Mouse (Mus musculus) lung, postnatal 25 days (tissue): ENCODE data around the gene Lrrc34.
A peak's percentile ranks its signal among the peaks of the same experiment; 100 is the strongest.

Source experiments
- DNase-seq: peaks from one replicate; pipeline ENCODE4 v3.0.0; 2022; ENCODE audit warnings: low spot score

The Lrrc34 gene

DNA sequence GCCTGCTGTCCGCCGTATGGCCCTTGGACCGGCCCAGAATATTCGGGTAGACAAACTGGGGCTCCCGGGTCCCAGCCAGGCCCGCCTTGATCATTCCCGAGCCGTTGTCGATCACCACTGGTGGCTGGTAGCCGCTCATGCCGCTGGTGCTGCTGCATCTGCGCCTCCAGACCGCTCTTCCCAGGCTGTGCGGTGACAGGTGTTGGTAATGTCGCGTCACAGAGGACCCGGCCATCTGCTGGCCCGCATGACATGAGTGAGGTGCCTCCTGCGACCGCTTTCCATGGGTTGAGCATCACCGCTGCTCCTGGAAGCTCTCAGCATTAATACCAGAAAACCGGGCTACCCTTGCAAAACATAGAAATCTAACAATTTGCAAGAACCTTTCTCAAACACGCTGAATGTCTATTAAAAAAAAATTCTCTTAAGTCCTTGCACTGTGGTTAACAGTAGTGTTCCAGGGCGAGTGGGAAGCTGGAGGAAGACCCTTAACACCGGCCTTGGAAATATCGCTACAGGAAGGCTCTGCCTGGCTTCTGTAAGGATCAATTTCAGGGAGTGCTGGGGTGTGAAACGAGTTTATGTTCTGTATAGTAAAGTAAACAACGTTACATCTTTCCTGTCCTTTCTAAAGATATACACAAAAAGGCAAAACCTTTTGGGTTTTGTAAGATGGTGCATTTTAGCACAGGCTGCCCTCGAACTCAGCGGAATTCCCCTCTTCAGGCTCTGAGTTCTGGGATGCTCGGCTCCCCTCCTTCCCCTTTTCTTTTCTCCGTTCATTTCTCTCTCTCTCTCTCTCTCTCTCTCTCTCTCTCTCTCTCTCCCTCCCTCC, 47.7 kb downstream of the Lrrc34 start, which contains the start of gene Actrt3:
Gene Actrt3, minus strand, starts transcription at position 229 of the 835 bp plus-strand sequence.
- no peak for DNase-seq

DNA sequence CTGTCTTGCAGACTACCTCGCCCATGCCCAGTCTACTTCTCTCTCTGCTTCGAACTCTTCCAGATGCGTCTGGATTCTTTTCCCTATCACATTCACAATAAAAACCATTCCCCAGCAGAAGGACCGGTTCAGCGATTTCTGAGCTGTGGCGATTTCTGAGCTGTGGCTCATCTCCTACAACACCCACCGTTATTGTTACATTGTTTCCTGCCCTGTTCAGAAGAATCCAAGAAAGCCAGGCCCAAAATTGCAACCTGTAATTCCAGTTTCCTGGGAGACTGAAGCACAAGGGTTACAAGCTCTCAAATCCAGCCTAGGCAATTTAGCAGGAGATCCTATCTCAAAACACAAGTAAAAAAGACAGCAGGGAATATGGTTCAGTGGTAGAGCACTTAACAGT, 50.4 kb downstream of the Lrrc34 start:
- no peak for DNase-seq

- DNase-seq: no peak
Measured at GRCm38 (mm10) chr3:30595111-30595832, 52.4 kb downstream of the Lrrc34 start.

DNA sequence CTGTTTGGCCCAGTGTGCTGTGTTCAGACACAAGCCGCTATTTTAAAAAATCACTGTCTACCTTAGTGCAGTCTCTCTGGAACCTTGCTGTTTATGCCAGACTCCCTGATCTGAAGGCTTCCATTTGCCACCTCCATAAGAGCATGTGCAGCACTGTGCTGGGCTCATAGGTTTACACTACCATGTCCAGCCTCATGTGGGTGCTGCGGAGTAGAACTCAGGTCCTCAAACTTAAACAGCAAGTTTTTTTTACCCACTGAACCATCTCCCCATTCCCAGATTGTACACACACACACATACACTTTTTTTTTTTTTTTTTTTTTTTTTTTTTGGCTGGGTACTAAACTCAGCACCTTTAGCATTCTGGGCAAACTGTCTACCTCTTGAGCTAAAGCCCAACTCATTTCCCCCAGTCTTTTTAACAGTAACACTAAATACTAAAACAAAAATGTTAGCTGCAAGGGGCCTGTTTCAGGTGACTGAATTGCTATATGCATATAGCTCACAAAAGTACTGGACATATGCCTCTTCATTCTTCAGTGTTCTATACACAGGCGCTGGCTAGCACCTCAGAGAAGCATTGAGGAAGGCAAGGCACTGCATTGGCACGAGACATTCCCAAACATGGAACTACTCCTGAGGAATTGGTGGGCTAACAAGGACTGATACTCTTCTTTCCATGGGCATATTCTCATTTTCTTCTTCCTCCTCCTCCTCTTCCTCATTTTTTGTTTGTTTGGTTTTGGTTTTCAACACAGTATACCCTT, 53.8 kb downstream of the Lrrc34 start:
- DNase-seq: no peak

- peak; percentile 61 for DNase-seq
Measured at GRCm38 (mm10) chr3:30592418-30592853, 55.2 kb downstream of the Lrrc34 start.

- no peak for DNase-seq
Measured at GRCm38 (mm10) chr3:30588865-30589264, 58.8 kb downstream of the Lrrc34 start.
